Mouse (Mus musculus): ENCODE data around the gene Klk15.

- no peak for TF ChIP-seq CTCF (IDR thresholded peaks at IDR 0.05; ENCODE audit: low read depth, low read length)
- no peak for TF ChIP-seq EP300 (IDR thresholded peaks at IDR 0.05; ENCODE audit: insufficient read depth, low read depth, low read length)
- no peak for TF ChIP-seq POLR2A (IDR thresholded peaks at IDR 0.05; ENCODE audit: insufficient read depth, low read length)
These were observed 13.0 kb upstream of the Klk15 start for GRCm38 (mm10) chr7:43920582-43920981.
